ENCODE assay signal across 21 mouse cellular contexts in the genomic region with DNA sequence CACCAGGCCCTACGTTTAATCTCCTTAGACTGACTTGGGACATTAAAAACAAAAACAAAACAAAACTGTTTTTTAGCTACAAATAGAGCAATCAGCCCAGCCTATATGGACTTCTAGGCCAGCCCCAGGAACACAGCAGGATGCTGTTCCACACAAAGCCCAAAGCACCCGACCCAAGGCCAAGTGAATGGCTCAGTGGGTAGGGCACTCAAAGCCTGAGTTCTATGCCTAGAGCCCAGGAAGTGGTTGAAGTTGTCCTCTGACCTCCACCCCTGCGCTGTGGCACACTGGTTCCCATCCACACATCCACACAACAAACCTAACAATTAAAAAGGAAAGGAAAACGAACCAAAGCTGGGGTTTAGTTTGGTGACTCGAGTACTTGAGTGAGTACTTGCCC. TPM values are rescaled to one million over a fixed set of nuclear protein-coding genes. Genes with fewer than 3 reads are reported as not detected.
A peak's percentile ranks its signal among the peaks of the same experiment; 100 is the strongest.
DNase-seq lines count a peak whose midpoint lies in the region; ATAC-seq and TF ChIP-seq lines count a peak whose summit lies in the region.
"Had no signal": no experiment of that assay in that cellular context is flagged by ENCODE, and none has a peak within 500 bp of the region (broad histone marks: within the 10 kb centered on the region; RNA-seq: fewer than 3 reads in every experiment).

No protein-coding gene starts in this region.

- TF ChIP-seq POLR2A in liver, adult 2 months (IDR thresholded peaks at IDR 0.05; ENCODE audit: extremely low read depth, insufficient read depth, low read length) = no peak
- no peak for TF ChIP-seq POLR2A in ES-Bruce4 (IDR thresholded peaks at IDR 0.05; ENCODE audit: insufficient read depth, low read length)

- TF ChIP-seq CTCF in forebrain, postnatal 0 days (IDR thresholded peaks at IDR 0.05; ENCODE audit: low read depth) = no peak
- TF ChIP-seq CTCF in liver, adult 2 months (IDR thresholded peaks at IDR 0.05; ENCODE audit: low read depth, low read length) = no peak
- no peak for TF ChIP-seq CTCF in ES-Bruce4 (IDR thresholded peaks at IDR 0.05; ENCODE audit: low read depth, low read length)

- ATAC-seq in forebrain, postnatal 0 days = no peak
- ATAC-seq in forebrain, embryonic 14.5 days = no peak
- ATAC-seq: activated CD4-positive, CD25-positive, alpha-beta regulatory T cell, adult 4 months; intestine, postnatal 0 days had no signal

- H3K27ac ChIP-seq in forebrain, embryonic 10.5 days = peak overlapping the region; percentile 80
- no peak overlapping the region for H3K27ac ChIP-seq in forebrain, postnatal 0 days (ENCODE audit: low read depth, low read length)
- peak overlapping the region; percentile 10; the same call in 1 of the 2 replicates for H3K27ac ChIP-seq in liver, adult 2 months (replicated peaks; ENCODE audit: insufficient read depth, low read depth, low read length)
- peak overlapping the region; percentile 79 for H3K27ac ChIP-seq in ES-Bruce4 (ENCODE audit: insufficient read depth, low read length)
- H3K27ac ChIP-seq in forebrain, embryonic 14.5 days (ENCODE audit: low read depth, low read length) = peak overlapping the region; percentile 70; the same call in 1 of the 2 replicates
- H3K27ac ChIP-seq: heart, embryonic 15.5 days; hindbrain, embryonic 15.5 days had no signal

- H3K9me3 ChIP-seq in forebrain, embryonic 10.5 days = no peaks in the 10 kb centered on the region
- H3K9me3 ChIP-seq in forebrain, postnatal 0 days (ENCODE audit: low read length) = 0 out of 2 replicates have a peak, but pooled peaks cover 4% of the 10 kb centered on the region
- H3K9me3 ChIP-seq in ES-Bruce4 (replicated peaks; ENCODE audit: control insufficient read depth, insufficient read depth, low read length, poor library complexity, severe bottlenecking) = peaks cover 3% of the 10 kb centered on the region; the same call in 1 of the 2 replicates
- H3K9me3 ChIP-seq in forebrain, embryonic 14.5 days (replicated peaks; ENCODE audit: control insufficient read depth, low read length) = no peaks in the 10 kb centered on the region
- H3K9me3 ChIP-seq: heart, embryonic 12.5 days; heart, embryonic 15.5 days; hindbrain, embryonic 15.5 days had no signal

- 40% methylated on average over 5 of the region's 5 CpGs for WGBS in forebrain, embryonic 10.5 days
- 40% methylated on average over 5 of the region's 5 CpGs for WGBS in forebrain, postnatal 0 days
- 68% methylated on average over 5 of the region's 5 CpGs for WGBS in liver, adult 2 months
- 42% methylated on average over 5 of the region's 5 CpGs for WGBS in forebrain, embryonic 14.5 days

- peak; percentile 97 for TF ChIP-seq EP300 in ES-Bruce4 (IDR thresholded peaks at IDR 0.05; ENCODE audit: insufficient read depth, low read depth, low read length)

- no peak for DNase-seq in forebrain, embryonic 10.5 days (ENCODE audit: extremely low spot score, low spot score)
- no peak for DNase-seq in forebrain, postnatal 0 days
- DNase-seq in liver, adult 2 months (ENCODE audit: extremely low read depth, low read depth, low spot score) = no peak
- DNase-seq in liver (no peak), MN1 (ENCODE audit: low spot score) (no peak)
- DNase-seq in forebrain, embryonic 14.5 days (ENCODE audit: low spot score) = no peak
- no peak for DNase-seq in lung, postnatal 10 days
- DNase-seq: adrenal gland, postnatal 25 days; cerebellum, adult 18-20 months; cerebellum, adult 9-10 months; gastrocnemius, postnatal 25 days; heart, adult 18-20 months; heart, postnatal 10 days; heart, postnatal 36 days had no signal

- H3K36me3 ChIP-seq in forebrain, embryonic 10.5 days (replicated peaks) = peaks cover 8% of the 10 kb centered on the region
- H3K36me3 ChIP-seq in forebrain, postnatal 0 days (ENCODE audit: insufficient read depth) = no peaks in the 10 kb centered on the region
- H3K36me3 ChIP-seq in liver, adult 2 months (ENCODE audit: control insufficient read depth, insufficient read depth, low read length) = no peaks in the 10 kb centered on the region
- H3K36me3 ChIP-seq in ES-Bruce4 (ENCODE audit: control insufficient read depth, insufficient read depth, low read length, poor library complexity, severe bottlenecking) = no peaks in the 10 kb centered on the region
- no peaks in the 10 kb centered on the region for H3K36me3 ChIP-seq in forebrain, embryonic 14.5 days (ENCODE audit: control insufficient read depth, insufficient read depth, low read length)
- H3K36me3 ChIP-seq: heart, embryonic 15.5 days; hindbrain, embryonic 15.5 days had no signal

- H3K4me3 ChIP-seq in forebrain, embryonic 10.5 days = no peak overlapping the region
- no peak overlapping the region for H3K4me3 ChIP-seq in forebrain, postnatal 0 days (ENCODE audit: low read depth, low read length)
- no peak overlapping the region for H3K4me3 ChIP-seq in liver, adult 2 months (ENCODE audit: insufficient read depth, low read depth, low read length)
- no peak overlapping the region for H3K4me3 ChIP-seq in ES-Bruce4 (ENCODE audit: low read depth, low read length)
- H3K4me3 ChIP-seq in forebrain, embryonic 14.5 days (ENCODE audit: low read depth, low read length) = no peak overlapping the region
- H3K4me3 ChIP-seq: heart, embryonic 12.5 days; heart, embryonic 15.5 days; hindbrain, embryonic 15.5 days had no signal

- H3K27me3 ChIP-seq in forebrain, embryonic 10.5 days (ENCODE audit: poor library complexity, severe bottlenecking) = no peaks in the 10 kb centered on the region
- H3K27me3 ChIP-seq in forebrain, postnatal 0 days (ENCODE audit: insufficient read depth, low read length) = no peaks in the 10 kb centered on the region
- H3K27me3 ChIP-seq in liver, adult 2 months (ENCODE audit: control insufficient read depth, insufficient read depth, low read length) = no peaks in the 10 kb centered on the region
- H3K27me3 ChIP-seq in ES-Bruce4 (ENCODE audit: control insufficient read depth, insufficient read depth, low read length, poor library complexity, severe bottlenecking) = no peaks in the 10 kb centered on the region
- H3K27me3 ChIP-seq in forebrain, embryonic 14.5 days (replicated peaks; ENCODE audit: control insufficient read depth, insufficient read depth, low read length) = no peaks in the 10 kb centered on the region
- H3K27me3 ChIP-seq: CH12.LX; heart, embryonic 12.5 days; heart, embryonic 15.5 days; hindbrain, embryonic 15.5 days had no signal

- no peak overlapping the region for H3K4me2 ChIP-seq in forebrain, postnatal 0 days (ENCODE audit: low read depth)
- no peak overlapping the region for H3K4me2 ChIP-seq in forebrain, embryonic 14.5 days (ENCODE audit: low read length)
- H3K4me2 ChIP-seq: heart, embryonic 12.5 days; heart, embryonic 15.5 days; hindbrain, embryonic 15.5 days had no signal

- no peak overlapping the region for H3K9ac ChIP-seq in forebrain, postnatal 0 days
- no peak overlapping the region for H3K9ac ChIP-seq in liver, adult 2 months (ENCODE audit: low read depth, low read length)
- H3K9ac ChIP-seq in ES-Bruce4 (ENCODE audit: low read depth, poor library complexity, severe bottlenecking) = no peak overlapping the region
- H3K9ac ChIP-seq in forebrain, embryonic 14.5 days (ENCODE audit: low read length) = no peak overlapping the region
- H3K9ac ChIP-seq: heart, embryonic 12.5 days; heart, embryonic 15.5 days; hindbrain, embryonic 15.5 days had no signal

- peaks cover 50% of the 10 kb centered on the region for H3K4me1 ChIP-seq in forebrain, embryonic 10.5 days
- no peaks in the 10 kb centered on the region for H3K4me1 ChIP-seq in forebrain, postnatal 0 days (ENCODE audit: insufficient read depth)
- H3K4me1 ChIP-seq in liver, adult 2 months (ENCODE audit: control insufficient read depth, insufficient read depth, low read length) = no peaks in the 10 kb centered on the region
- peaks cover 4% of the 10 kb centered on the region for H3K4me1 ChIP-seq in ES-Bruce4 (ENCODE audit: control insufficient read depth, insufficient read depth, low read length)
- H3K4me1 ChIP-seq in forebrain, embryonic 14.5 days (ENCODE audit: control insufficient read depth, insufficient read depth, low read length) = 0 out of 2 replicates have a peak, but pooled peaks cover 13% of the 10 kb centered on the region
- H3K4me1 ChIP-seq: heart, embryonic 12.5 days; heart, embryonic 15.5 days had no signal

- no peaks in the 10 kb centered on the region for H3K79me2 ChIP-seq in liver, adult 2 months (ENCODE audit: control insufficient read depth, insufficient read depth, low read length)

RNA-seq across cellular contexts. Expression of gene Apold1, which starts 20.2 kb away (rescaled TPM):
- 2.5 and 3.1 TPM in 2 replicates for polyA plus RNA-seq in forebrain, embryonic 10.5 days (2016; fragmentation: Nextera tagmentation; extraction: Ambion mirVana)
- total RNA-seq in forebrain, postnatal 0 days (2014; rRNA removed) = 8.7 TPM in 2 replicates
- polyA plus RNA-seq in forebrain, postnatal 0 days (2015; fragmentation: Nextera tagmentation; extraction: Ambion mirVana) = 5.9 and 6.2 TPM in 2 replicates
- total RNA-seq in liver, adult 2 months (2014; rRNA removed) = 0.55 and 1.0 TPM in 2 replicates
- polyA plus RNA-seq in liver, adult 2 months (2012; rRNA removed) = 0.40 and 0.49 TPM in 2 replicates
- 0.39 and 0.49 TPM in 2 replicates for polyA plus RNA-seq in ES-Bruce4 (2011; ENCODE audit: insufficient read depth, insufficient read length, low read depth, missing spikeins)
- polyA plus RNA-seq in forebrain, embryonic 14.5 days (2014; fragmentation: Nextera tagmentation; extraction: Ambion mirVana) = 3.5 and 4.8 TPM in 2 replicates

RNA-seq across cellular contexts. Expression of gene Cdkn1b, which starts 41.1 kb away (rescaled TPM):
- polyA plus RNA-seq in forebrain, embryonic 10.5 days (2016; fragmentation: Nextera tagmentation; extraction: Ambion mirVana) = 17.9 and 19.0 TPM in 2 replicates
- 89.0 and 102 TPM in 2 replicates for total RNA-seq in forebrain, postnatal 0 days (2014; rRNA removed)
- 36.0 and 44.0 TPM in 2 replicates for polyA plus RNA-seq in forebrain, postnatal 0 days (2015; fragmentation: Nextera tagmentation; extraction: Ambion mirVana)
- 14.4 and 16.2 TPM in 2 replicates for total RNA-seq in liver, adult 2 months (2014; rRNA removed)
- polyA plus RNA-seq in liver, adult 2 months (2012; rRNA removed) = 7.1 and 8.6 TPM in 2 replicates
- polyA plus RNA-seq in ES-Bruce4 (2011; ENCODE audit: insufficient read depth, insufficient read length, low read depth, missing spikeins) = 37.2 and 38.4 TPM in 2 replicates
- 58.8 and 63.3 TPM in 2 replicates for polyA plus RNA-seq in forebrain, embryonic 14.5 days (2014; fragmentation: Nextera tagmentation; extraction: Ambion mirVana)

RNA-seq across cellular contexts. Expression of gene Ddx47, which starts 50.1 kb away (rescaled TPM):
- 115 and 116 TPM in 2 replicates for polyA plus RNA-seq in forebrain, embryonic 10.5 days (2016; fragmentation: Nextera tagmentation; extraction: Ambion mirVana)
- 34.6 and 41.9 TPM in 2 replicates for total RNA-seq in forebrain, postnatal 0 days (2014; rRNA removed)
- polyA plus RNA-seq in forebrain, postnatal 0 days (2015; fragmentation: Nextera tagmentation; extraction: Ambion mirVana) = 51.0 and 60.0 TPM in 2 replicates
- 25.6 and 26.7 TPM in 2 replicates for total RNA-seq in liver, adult 2 months (2014; rRNA removed)
- 22.2 and 26.4 TPM in 2 replicates for polyA plus RNA-seq in liver, adult 2 months (2012; rRNA removed)
- 114 and 123 TPM in 2 replicates for polyA plus RNA-seq in ES-Bruce4 (2011; ENCODE audit: insufficient read depth, insufficient read length, low read depth, missing spikeins)
- 79.8 and 87.1 TPM in 2 replicates for polyA plus RNA-seq in forebrain, embryonic 14.5 days (2014; fragmentation: Nextera tagmentation; extraction: Ambion mirVana)
